Mouse (Mus musculus) megakaryocyte, embryonic 14.5 days (primary cell): ENCODE data around the gene Mta3.

Experiments
- FLI1 ChIP-seq: IDR thresholded peaks from 2 replicates; pipeline ENCODE4 v1.6.1; 2012; ENCODE audit warnings: low read length, inconsistent platforms, mixed read lengths
- GATA1 ChIP-seq: IDR thresholded peaks from 3 replicates; pipeline ENCODE4 v1.6.1; 2012; ENCODE audit warnings: mixed read lengths, low read length, inconsistent platforms, borderline replicate concordance

DNA sequence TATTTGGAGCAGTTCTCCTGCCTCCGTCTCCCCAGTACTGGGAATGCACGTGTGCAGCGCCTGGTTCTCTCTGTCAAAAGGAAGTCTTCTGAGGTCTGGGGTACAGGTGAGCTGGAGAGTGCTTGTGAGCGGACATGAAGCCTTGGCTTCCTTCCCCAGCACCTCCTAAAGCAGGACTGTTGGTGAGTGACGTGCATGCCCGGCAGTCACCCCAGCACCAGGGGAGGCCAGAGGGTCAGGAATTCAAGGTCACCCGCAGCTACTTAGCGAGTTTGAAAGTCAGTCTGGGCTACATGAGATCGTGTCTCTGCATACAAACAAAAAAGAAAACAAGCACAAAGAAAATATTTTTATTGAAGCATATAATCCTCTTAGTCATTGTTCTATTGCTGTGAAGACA is 17.1 kb downstream of the Mta3 start:
- no peak for TF ChIP-seq FLI1
- TF ChIP-seq GATA1: no peak
